Mouse (Mus musculus) ES-E14 (cell line): ENCODE measurements around the gene Cep128.

Experiments
- CHD2 ChIP-seq: IDR thresholded peaks from 2 replicates; pipeline ENCODE4 v1.6.1; 2014; ENCODE audit warnings: mild to moderate bottlenecking, low read depth, low read length, inconsistent platforms
- MAFK ChIP-seq: IDR thresholded peaks from 2 replicates; pipeline ENCODE4 v1.6.1; 2014; ENCODE audit warnings: mild to moderate bottlenecking, low read depth, low read length, inconsistent platforms; ENCODE audit not compliant: insufficient read depth

DNA sequence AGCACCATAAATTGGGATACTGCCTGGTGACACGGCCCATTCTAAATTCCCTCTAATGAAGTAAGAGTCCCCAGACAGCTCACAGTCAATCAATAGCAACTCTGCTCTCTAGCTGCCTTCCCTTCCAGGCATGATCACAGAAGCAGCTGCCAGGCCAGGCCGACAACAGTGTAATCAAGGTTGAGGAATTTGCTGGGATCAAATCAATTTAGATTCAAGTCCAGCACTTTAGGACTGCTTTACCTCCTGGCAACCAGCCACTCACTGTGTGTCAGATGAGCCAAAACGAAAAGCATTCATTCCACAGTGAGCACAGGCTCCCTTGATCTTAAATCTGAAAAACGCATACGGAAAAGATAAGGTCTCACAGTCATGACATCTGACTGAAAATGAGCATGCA lies 118.7 kb downstream of the Cep128 start:
- TF ChIP-seq CHD2 (no peak), MAFK (no peak)
